Mouse (Mus musculus) E14TG2a.4 (cell line): ENCODE data around the gene Osbpl3.

ENCODE experiments used
- CTCF ChIP-seq: conservative IDR thresholded peaks from 2 replicates; pipeline ENCODE4 v1.5.1; 2014; ENCODE audit warnings: low read length
- NANOG ChIP-seq: IDR thresholded peaks from 2 replicates; pipeline ENCODE4 v1.6.1; 2014; ENCODE audit warnings: borderline replicate concordance, low read length, mixed read lengths
- POU5F1 ChIP-seq: IDR thresholded peaks from 2 replicates; pipeline ENCODE4 v1.6.1; 2014; ENCODE audit warnings: low read length, borderline replicate concordance

- TF ChIP-seq CTCF (no peak), POU5F1 (no peak), NANOG (no peak)
These were observed 36.3 kb downstream of the Osbpl3 start for GRCm38 (mm10) chr6:50419518-50420290.
